Mouse (Mus musculus) R1 (cell line): ENCODE data around the gene Smpd2.

Experiments used
- DNase-seq: peaks from one replicate; pipeline ENCODE4 v3.0.0-alpha.2; 2018; ENCODE audit warnings: low read depth, low spot score

The Smpd2 gene

GRCm38 (mm10) chr10:41488877-41489276, 1.3 kb downstream of the Smpd2 start:
- no peak for DNase-seq

GRCm38 (mm10) chr10:41486506-41487170, 3.5 kb downstream of the Smpd2 start:
- no peak for DNase-seq

GRCm38 (mm10) chr10:41485778-41486177, 4.4 kb downstream of the Smpd2 start:
- no peak for DNase-seq

GRCm38 (mm10) chr10:41482446-41482845, 7.7 kb downstream of the Smpd2 start:
- DNase-seq: no peak

- peak; percentile 81 for DNase-seq
Measured at GRCm38 (mm10) chr10:41480938-41481880, 9.0 kb downstream of the Smpd2 start.

- DNase-seq: no peak
Measured at GRCm38 (mm10) chr10:41479961-41480360, 10.2 kb downstream of the Smpd2 start.

GRCm38 (mm10) chr10:41477278-41478181, 12.6 kb downstream of the Smpd2 start:
- peak; percentile 94 for DNase-seq

- peak; percentile 60 for DNase-seq
Measured at GRCm38 (mm10) chr10:41477018-41477277, 13.2 kb downstream of the Smpd2 start.

- DNase-seq: peak; percentile 83
Measured at GRCm38 (mm10) chr10:41476171-41477017, 13.8 kb downstream of the Smpd2 start, which contains the start of gene Mical1. Mical1 (plus strand) TSS chr10:41476314.

GRCm38 (mm10) chr10:41474981-41475391, 15.2 kb downstream of the Smpd2 start:
- no peak for DNase-seq

GRCm38 (mm10) chr10:41473782-41474468, 16.2 kb downstream of the Smpd2 start:
- DNase-seq: no peak

GRCm38 (mm10) chr10:41472962-41473481, 17.1 kb downstream of the Smpd2 start:
- DNase-seq: peak; percentile 88

- peak; percentile 62 for DNase-seq
Measured at GRCm38 (mm10) chr10:41472534-41472933, 17.6 kb downstream of the Smpd2 start.

- no peak for DNase-seq
Measured at GRCm38 (mm10) chr10:41470693-41471092, 19.5 kb downstream of the Smpd2 start.

GRCm38 (mm10) chr10:41467325-41467724, 22.8 kb downstream of the Smpd2 start:
- DNase-seq: peak; percentile 97

GRCm38 (mm10) chr10:41464401-41464955, 25.7 kb downstream of the Smpd2 start:
- peak; percentile 88 for DNase-seq

- no peak for DNase-seq
Measured at GRCm38 (mm10) chr10:41461057-41461722, 29.0 kb downstream of the Smpd2 start.

- peak; percentile 71 for DNase-seq
Measured at GRCm38 (mm10) chr10:41460501-41460900, 29.7 kb downstream of the Smpd2 start.

GRCm38 (mm10) chr10:41459990-41460389, 30.2 kb downstream of the Smpd2 start:
- no peak for DNase-seq
